Mouse (Mus musculus): ENCODE measurements around the gene Lrrc8c.

DNA sequence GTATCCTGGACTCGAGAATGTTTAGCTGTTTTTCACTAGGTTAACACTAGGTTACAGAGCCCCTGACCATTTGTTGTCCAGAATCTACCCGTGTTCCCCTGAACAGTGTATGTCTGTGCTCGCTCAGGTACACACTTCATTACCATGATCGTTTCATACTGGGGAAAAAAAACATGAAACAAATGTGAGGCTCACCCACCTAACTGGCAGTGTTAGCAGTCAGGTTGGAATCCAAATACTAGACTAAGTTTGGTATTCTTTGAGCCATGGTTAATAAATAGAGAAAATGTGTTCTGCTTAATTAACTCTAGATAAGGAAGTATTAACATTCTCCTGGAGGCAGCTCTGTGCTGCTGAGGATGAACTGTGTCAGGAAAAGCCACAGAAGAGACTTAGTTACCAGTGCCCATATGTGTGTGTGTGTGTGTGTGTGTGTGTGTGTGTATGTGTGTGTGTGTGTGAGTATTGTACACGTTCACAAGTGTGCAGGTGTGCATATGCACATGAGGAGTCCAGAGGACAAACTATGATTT is 53.0 kb downstream of the Lrrc8c start:
- TF ChIP-seq CTCF (IDR thresholded peaks at IDR 0.05; ENCODE audit: control insufficient read depth, insufficient read depth, insufficient read length) (no peak), USF1 (IDR thresholded peaks at IDR 0.05; ENCODE audit: low read depth) (no peak), CEBPB (IDR thresholded peaks at IDR 0.05; ENCODE audit: low read depth) (no peak)
